Mouse (Mus musculus) lung, postnatal 10 days (tissue): ENCODE results near the gene Psrc1.

Source experiments
- DNase-seq: peaks from one replicate; pipeline ENCODE4 v3.0.0; 2021

Gene Psrc1

DNA sequence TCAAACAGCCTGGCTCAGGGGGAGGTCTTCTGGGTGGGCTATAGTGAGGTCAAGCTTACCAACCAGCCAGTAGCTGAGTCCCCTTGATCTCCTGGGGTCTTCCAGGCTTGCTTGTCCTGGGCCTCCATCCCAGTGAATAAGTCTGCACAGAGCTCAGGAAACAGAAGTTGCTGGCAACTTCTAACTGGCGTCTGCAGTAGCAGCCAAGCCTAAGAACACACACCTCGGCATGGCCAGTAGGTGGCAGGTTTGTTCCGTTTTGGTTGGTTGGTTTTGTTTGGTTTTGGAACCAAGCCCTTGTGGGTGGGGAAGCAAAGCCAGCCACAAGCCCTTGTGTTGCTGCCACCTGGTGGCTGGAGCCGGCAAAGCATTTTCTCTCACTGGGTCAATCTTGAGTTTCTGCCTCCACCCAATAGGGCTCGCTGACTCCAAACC lies 5.5 kb downstream of the Psrc1 start:
- peak; percentile 98 for DNase-seq

DNA sequence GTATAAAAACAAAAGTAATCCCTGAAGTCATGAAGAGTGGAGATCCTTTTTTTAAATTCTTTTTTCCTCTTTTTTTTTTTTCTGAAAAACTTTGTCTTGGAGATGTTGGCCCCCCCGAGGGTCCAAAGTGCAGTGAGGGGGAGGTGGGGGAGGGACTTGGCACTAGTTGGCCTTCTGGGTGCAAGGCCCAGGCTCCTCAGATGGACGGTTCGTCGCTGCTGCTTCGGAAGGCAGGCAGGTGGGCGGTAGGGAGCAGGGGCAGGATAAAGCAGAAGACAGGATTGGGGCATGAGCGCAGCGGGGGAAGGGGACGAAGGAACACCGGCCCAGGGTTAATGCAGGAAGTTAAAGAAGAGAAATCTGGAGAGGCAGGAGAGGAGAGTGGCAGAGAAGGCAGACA lies 8.7 kb downstream of the Psrc1 start:
- DNase-seq, result no peak

DNA sequence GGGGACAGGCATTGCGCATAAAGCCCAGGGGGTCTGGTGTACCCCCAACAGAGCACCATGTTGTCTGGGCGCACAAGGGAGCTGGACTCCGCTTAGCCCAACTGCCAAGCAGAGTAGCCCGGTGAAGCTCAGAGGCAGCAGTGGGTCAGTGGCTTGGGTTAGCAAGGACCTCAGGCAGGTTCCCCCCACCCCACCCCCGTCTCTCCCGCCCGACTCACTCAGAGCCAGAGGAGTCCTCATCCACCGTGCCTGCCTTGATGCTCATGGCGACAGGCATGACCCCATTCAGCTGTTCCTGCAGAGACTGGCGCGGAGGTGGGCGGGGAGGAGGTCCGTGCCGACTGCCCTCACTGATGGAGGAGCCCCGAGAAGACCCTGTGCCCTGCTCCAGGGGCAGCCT lies 9.2 kb downstream of the Psrc1 start:
- no peak for DNase-seq

DNA sequence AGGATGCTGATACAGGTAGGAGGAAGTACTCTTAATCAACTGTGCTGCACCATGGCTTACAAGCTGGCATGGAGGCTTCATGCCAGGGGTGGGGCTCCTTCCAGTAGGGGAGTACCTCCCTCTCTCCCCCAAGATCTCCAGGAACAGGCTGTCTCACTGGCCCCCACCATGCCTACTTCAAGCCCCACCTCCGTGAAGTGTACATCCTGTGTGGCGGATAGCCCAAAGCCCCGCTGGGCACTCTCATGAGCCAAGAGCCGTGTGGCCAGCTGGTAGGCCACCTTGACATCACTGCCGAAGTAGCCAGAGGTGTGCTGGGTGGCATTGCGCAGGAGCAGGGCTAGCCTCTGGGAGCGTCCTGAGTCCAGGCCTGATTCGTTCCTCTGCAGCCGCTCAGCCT lies 14.6 kb downstream of the Psrc1 start:
- no peak for DNase-seq

DNA sequence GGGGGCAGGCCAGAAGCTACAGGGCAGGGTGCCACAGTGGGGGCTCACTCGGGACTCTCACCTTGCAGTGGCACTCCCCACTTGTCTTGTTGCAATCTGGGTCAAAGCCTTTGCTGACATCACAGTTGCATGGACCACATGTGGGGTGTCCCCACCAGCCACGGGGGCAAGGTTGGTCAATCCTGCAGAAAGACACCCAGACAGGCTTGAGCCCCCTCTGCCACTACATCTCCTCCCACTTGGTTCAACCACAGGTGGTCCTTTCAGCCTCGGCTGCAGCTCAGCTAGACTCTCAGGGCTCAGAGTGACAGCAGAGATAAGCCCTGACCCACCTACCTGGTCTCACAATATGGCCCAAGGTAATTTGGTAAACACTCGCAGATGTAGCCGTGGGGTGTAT lies 16.8 kb downstream of the Psrc1 start:
- no peak for DNase-seq

DNA sequence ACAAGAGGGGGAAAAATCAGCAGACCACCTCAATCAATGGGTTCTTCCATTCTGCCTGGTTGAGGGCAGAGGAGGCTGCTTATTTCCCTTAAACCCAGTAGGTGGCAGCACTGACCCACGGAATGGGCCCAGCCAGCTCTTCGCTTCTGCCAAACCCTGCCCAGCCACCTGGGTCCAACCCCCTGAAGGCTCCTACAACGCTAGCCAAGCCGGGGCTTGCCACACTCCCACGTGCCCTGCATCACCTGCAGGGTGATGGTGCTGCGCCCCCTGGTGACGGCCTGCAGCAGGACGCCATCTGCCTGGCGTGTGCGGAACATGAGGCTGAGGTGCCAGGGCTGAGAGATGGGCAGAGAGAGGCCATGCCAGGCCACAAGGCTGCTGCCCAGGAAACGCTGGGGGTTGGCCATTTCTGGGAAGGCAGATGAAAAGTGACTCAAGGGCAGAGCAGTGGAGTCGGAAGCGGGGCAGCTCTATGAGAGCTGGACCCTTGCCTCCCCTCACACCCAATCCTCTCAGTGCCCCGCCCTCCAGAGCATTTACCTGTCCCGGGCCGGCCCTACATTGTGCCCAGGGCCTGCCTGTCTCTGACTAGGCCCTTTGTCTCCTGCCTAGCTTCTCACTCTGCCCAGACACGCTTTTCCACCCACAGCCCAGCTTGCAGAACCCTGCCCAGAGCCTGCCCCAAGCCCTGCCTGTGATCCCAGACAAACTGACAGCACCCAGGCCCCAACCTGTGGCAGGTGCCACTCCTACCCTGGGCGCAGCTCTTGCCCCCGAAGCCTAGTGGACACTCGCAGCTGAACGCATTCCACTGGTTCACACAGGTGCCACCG lies 18.3 kb downstream of the Psrc1 start:
- DNase-seq, result peak; percentile 93

DNA sequence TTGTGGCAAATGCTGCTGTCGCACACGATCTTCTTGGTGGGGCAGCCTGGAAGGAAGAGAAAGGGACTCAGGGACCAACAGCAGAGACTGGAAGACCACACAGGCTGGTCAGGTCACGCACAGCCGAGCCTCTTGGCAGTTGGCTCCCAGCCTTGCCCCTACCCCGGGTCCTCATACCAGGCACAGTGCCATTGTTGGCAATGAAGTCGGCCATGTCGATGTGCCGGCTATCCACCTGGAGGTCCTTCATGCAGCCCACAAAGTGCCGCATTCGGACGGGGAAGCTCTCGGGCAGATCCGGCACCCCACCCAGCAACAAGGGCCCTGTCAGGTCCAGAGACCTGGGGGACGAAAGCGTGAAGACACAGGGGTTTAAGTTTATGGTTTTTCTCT lies 18.9 kb downstream of the Psrc1 start:
- no peak for DNase-seq

DNA sequence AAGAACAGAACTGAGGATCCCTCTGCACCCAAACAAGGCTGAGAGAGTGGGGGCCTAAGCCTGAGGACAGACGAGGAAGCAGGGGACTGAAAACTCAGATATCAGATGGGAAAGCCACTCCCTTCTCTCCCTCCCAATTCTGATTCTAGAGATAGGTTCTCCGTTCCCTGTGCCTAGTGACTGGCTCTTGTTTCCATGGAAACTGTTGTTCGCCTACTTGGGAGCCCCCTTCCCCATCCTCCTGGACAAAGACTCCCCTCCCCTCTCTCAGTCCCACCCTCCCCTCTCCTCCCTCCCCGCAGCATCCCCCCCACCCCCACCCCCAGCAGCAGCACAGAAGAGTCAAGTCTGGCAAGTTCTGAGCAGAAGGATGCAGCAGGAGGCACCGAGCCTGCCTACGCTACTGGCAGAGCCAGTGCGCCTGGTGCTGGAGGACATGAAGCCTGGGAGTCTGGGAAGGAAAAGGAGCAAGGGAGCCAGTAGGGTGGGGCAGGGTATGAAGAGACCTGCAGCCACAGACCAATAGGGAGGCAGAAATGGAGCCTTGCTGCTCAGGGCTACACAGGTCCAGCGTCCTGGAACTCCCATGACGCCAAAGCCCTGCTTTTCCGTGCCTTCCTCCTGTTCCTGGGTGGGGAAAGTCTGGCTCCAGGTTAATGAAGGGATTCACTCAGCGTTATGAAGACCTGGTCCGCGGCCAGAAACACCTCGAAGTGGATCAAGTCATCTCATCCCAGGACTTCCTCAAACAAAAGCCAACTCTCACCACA lies 22.1 kb downstream of the Psrc1 start:
- DNase-seq, result no peak

DNA sequence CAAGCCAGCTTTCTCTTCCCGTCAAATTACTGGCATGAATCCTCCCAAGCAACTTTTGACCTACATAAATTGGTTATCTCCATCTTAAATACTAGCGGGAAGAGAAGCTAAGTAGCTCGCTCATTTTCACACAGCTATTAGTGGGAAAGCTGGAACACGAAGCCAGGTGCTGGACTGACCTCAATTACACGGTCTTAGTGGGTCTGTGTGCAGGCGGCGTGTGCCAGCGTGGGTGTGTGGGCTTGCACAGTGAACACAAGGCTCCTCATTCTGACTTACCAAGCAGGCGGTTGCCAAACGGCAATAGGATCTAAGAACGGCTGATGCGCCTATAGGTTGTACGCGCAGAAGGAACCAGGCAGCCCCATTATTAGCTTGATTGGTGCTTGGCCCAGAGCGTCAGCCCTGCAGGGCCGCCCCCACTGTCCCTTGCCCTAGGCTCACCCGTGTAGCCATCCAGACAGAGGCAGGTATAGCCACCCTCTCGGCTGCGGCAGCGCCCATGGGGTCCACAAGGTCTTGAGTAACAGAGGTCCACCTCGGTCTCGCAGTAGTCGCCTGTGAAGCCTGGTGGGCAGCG lies 22.8 kb downstream of the Psrc1 start:
- no peak for DNase-seq

DNA sequence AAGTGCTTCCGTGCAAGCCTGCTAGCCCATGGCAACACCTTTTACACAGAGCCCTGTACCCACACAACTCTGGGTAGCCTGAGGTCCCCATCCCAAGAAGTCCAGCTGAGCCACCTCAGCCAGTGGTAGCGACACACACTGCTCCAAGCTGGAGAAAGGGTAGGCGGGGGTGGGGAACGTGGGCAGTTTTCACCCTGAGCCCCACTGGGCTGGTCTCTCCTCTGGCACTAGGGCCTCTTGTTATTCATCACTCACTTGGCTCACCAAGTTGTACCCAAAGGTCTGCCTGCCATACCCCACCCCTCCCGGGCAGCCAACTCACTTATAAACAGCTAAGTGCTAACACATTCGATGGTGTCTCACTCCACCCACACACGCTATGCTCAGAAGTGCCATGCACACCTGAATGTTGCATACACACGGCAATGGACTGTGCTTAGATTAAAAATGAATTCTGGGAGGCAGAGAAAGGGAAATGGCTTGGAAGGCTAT lies 24.9 kb downstream of the Psrc1 start:
- DNase-seq, result no peak

DNA sequence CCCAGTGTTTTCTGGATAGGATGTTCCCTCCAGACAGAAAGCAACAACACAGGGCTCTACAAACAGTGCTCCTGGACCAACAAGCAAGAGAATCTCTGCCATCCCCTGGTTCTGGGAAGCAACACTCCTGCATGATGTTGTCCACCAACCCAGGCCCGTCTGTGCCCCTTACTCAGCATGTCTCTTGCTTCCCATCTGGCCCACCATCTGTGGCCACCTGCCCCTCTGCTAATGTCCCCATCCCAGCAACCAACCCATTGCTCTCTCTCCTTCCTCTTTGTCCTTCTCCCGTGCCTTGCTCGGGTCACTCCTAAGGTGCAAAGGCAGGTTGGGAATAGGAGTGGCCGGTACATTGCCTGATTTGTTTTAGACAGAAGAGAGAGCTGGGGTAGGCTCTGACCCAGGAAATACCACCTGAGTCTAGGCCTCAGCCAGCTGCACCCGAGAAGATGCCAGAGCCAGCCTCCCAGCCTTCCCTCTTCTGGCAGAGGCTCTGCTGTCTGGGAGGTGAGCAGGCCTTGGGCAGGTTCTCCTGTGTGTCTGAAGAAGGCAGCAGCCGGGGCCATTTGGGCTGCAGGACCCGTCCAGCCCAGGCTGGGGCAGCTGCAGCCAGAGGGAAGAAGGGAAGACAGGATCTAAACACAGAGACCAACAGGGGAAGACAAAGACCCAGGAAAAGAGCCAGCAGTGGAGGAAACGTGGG lies 26.2 kb downstream of the Psrc1 start:
- no peak for DNase-seq

DNA sequence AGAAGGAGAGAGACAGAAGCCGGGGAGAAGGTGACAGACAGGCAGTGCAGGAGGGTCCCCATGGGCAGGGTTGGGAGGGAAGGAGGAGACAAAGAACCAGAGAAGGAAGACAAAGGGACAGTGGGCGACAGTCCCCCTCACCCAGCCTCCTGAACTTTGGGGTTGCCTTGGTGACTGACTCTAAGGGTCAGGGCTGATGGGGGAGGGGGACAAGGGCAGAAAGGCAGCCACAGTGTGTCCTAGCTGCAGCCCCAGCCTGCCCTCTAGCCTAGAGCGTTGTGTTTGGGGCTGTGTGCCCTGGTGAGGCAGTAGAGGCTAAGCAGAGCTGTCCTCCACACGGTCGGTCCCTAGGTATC lies 26.7 kb downstream of the Psrc1 start:
- no peak for DNase-seq

DNA sequence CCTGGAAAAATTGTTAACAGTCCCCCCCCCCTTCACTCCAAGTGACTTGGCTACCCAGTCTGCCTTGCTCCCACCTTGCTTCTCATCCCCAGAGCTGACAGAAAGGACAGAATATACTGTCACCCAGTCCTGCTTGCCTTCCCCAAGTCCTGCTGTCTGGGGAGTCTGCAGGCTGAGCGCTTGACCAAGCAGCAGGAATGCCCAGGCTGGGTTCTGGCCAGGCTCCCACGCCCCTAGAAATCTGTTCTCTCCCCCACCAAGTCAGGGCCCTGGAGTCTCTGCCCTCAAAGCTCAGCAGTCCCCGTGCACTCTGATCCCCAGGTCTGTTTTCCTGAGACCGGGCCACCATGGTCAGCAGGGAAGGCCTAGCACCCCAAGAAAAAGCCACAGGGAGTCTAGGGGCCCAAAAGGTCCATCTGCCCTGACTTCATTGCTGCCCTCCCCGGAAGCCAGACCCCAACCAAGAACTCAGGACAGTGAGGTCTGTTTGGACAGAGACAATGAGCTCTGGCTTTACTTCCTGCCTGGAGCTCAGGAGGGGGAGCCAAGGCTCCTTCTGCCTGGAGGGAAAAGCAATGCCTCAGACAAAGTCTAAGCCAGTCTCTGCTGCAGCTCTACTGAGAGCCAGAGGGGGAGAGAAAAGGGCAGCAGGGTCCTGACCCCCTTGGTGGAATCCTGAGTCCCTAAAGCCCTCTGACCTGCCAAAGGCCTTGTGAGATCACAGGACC lies 27.6 kb downstream of the Psrc1 start:
- no peak for DNase-seq

DNA sequence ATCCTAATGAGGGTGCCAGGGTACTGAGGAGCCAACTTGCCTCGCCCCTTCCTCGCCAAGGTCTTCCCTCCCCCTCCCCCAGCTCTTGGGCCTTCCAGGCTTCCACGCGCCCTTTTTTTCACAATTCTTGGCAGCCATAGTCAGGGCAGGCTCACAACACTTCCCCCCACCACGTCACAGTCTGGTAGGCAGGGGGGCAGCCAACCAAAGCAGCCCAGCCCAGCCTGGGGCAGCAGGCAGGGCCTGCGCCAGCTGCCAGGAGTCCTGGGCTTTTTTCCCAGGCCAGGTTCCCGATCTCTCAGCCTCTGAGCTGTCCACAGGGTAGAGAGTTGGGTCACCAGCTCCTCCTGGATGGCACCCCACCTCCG lies 28.1 kb downstream of the Psrc1 start:
- DNase-seq, result peak; percentile 80

DNA sequence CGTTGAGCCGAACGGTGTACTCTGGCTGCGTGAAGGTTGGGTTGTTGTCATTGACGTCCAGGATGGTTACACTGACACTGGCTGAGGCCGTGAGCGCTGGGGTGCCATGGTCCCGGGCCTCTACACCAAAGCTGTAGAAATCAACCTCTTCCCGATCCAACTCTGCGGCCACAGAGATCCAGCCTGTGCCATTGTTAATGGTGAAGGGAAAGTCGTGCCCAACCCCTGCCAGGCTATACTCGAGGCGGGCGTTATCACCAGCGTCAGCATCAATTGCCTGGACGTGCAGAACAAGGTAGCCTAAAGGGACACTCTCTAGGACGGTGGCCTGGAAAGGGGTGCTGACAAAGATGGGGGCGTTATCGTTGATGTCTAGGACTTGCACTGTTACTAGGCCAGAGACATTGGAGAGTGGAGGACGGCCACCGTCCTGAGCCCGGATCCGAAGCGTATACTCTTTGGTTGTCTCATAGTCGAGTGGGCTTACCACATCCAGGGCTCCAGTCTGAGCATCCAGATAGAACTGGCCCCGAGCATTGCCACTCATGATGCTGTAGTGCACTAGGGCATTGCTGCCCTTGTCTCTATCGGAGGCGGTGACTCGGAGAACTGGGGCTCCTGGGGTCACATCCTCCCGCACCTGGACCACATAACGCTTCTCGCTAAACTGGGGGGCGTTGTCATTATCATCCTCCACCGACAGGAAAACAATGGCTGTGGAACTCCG lies 30.2 kb downstream of the Psrc1 start:
- no peak for DNase-seq

DNA sequence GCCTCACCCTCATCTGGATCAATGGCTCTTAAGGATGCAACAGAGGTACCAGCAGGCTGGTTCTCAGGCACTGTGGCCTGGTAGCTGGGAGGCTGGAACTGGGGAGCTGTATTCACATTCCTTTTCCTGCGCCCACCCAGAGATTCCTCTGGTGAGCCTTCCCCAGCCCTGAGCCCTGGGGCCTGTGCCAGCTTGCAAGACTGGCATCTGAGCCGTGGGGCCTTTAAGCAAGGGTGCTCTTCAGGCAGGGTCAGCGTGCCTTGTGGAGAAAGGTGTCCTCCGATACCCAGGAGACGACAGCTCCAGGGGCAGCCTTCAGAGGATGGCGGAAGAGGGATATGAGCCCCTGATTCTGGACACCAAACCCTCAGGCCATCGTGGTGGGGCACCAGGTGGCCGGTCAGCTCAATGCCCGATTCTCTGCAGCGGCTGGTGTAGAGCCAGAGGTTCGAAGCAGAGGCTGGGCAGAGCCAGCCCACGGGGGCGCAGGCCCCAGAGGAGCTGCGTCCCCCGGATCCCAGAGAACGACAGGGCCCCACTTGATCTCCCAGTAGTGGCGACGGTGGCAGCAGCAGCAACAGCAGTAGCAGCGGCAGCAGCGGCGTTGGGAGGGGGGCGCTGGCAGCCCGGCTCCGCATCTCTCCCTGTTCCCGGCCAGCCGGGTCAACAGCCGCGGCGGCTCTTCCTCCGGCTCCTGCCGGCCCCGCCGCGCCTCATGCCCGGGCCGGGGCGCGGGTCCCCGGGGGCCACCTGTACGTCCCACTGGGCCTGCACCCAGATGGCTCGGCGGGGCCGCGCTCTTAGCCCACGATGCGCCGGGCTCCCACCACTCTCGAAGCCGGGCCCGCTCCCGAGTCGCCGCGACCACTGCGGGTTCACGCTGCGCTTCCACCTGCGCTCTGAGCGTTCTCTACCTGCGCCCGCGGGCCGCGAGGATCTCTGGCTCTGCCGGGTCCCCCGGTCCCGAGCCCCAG lies 31.5 kb downstream of the Psrc1 start, which contains the start of gene Celsr2:
Gene Celsr2, minus strand, starts transcription at position 696 of the 974 bp plus-strand sequence.
- peak; percentile 32 for DNase-seq

DNA sequence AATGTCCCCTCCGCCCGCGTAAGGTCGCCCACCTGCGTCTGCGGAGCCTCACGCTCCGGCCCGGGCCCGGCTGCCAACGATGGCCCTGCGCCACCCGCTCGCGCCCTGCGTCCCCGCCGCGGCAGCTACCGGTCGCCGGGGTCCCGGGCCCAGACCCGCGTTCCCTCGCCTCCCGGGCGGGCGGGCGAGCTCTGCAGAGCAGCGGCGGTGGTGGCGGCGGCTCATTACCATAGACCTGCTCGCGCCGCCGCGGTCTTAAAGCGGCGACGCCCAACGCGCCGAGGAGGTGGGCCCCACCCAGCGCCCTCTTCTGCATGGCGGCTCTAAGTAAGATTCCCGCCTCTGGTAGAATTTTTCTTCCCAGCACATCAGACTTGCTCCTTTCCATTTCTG lies 32.2 kb downstream of the Psrc1 start:
- DNase-seq, result peak; percentile 79

DNA sequence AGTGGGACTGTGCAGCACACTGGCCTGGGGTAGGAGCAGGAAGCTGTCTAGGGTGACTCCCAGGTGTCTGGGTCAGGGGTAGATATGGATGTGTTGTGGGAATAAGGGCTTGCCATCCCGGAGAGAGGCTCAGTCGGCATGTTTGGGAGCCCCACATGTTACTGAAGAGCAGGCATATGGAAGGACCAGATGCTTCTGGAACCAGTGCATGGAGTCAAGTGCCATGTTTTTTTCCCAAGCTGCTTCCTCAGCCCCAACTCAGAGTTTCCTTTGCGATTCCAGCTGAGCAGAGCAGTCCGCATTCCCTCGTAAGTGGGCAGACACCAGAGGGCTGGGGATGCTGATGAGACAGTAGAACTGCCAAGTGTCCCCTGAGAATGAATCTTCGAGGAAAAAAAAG lies 39.4 kb downstream of the Psrc1 start:
- DNase-seq, result no peak

DNA sequence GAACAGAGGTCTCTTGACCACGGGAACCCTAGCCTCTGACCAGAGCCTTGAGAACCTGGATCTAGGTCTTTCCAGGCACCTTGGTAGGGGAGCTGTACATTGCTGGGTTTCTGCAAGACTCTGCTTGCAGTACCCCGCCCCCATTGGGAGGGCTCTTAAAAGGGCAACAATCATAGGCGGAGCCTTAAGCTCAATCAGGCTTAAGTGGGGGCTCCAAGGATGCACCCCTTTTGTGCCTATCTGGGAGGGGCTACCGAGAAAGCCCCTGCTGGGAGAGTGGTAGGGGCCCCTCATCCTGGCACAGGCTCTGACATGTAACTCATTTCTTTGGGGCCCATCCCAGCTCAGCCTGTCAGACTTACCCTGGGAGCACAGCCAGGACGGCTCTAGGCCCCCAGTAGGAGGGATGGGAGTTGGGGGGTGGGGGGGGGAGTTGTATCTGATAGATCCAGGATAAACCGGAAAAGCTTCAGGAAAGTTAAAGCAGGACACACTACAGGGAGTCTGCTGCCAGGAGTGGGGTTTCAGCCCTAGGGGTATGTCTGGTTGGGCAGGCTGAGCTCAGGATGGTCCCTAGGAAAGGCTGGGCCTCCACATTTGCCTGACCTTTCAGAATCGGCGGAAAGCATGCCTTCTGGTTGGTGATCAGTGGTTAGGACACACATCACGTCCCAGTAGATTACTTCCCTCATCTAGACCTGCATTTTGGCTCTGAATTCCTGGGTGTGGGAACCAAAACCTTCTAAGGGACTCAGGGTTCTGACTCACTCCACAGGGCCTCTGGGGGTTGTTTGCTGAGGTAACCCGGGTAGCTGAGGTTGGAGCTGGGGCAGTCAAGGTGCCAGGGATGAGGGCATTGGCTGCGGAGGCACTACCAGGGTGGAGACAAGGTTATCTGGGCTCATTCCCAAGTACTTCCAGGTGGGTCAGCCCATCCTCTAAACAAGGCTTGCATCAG lies 40.5 kb downstream of the Psrc1 start:
- DNase-seq, result peak; percentile 60
